Comparison of ENCODE assay signal across 8 mouse cellular contexts in genomic region chr4:116555413-116556300, GRCm38 (mm10). TPM values are rescaled to one million over a fixed set of nuclear protein-coding genes. Genes with fewer than 3 reads are reported as not detected.
DNase-seq lines count a peak whose midpoint lies in the region; ATAC-seq lines count a peak whose summit lies in the region.

Gene Tmem69, minus strand, starts transcription at chr4:116555936.

- H3K4me2 ChIP-seq in hindbrain, embryonic 11.5 days (replicated peaks; ENCODE audit: low read depth, low read length), result peak within 1 kb of the TSS; percentile 75

- peak within 1 kb of the TSS; percentile 91 for H3K27ac ChIP-seq in hindbrain, embryonic 11.5 days (ENCODE audit: low read depth, low read length)

- peak within 1 kb of the TSS; percentile 93 for H3K4me3 ChIP-seq in hindbrain, embryonic 11.5 days (ENCODE audit: low read depth, low read length)

- DNase-seq in MN1 (ENCODE audit: low spot score), result peak; percentile 74
- peak; percentile 77 for DNase-seq in cerebellum, adult 8-10 months
- peak; percentile 86 for DNase-seq in hindbrain, embryonic 11.5 days (ENCODE audit: low spot score)
- peak; percentile 77 to 83 for DNase-seq in layer of hippocampus, postnatal 10 days (ENCODE audit: low spot score in 2 of 2)
- DNase-seq in lung, postnatal 10 days, result peak; percentile 90
- peak; percentile 65 for DNase-seq in ovary, postnatal 36 days (ENCODE audit: low spot score)
- peak; percentile 81 for DNase-seq in thymus, postnatal 25 days

- H3K27me3 ChIP-seq in hindbrain, embryonic 11.5 days (ENCODE audit: control insufficient read depth, insufficient read depth, low read length), result no peaks in the 10 kb centered on the region

- H3K4me1 ChIP-seq in hindbrain, embryonic 11.5 days (replicated peaks; ENCODE audit: control insufficient read depth, insufficient read depth, low read length), result no peaks in the 10 kb centered on the region

- no peaks in the 10 kb centered on the region for H3K9me3 ChIP-seq in hindbrain, embryonic 11.5 days (ENCODE audit: control insufficient read depth, low read length)

- WGBS in hindbrain, embryonic 11.5 days, result 5% methylated on average over 23 of the region's 23 CpGs

- peak within 1 kb of the TSS; percentile 81 for H3K9ac ChIP-seq in hindbrain, embryonic 11.5 days (ENCODE audit: low read depth, low read length)

- 0 out of 2 replicates have a peak, but pooled peaks cover 2% of the 10 kb centered on the region for H3K36me3 ChIP-seq in hindbrain, embryonic 11.5 days (ENCODE audit: control insufficient read depth, insufficient read depth, low read length)

- ATAC-seq in frontal cortex, adult (ENCODE audit: low TSS enrichment), result peak; percentile 21; the same call in 1 of the 2 replicates
- no peak for ATAC-seq in hindbrain, embryonic 11.5 days (ENCODE audit: low FRiP score)

RNA-seq across cellular contexts. Expression of gene Tmem69, which starts in this region (rescaled TPM):
- polyA plus RNA-seq in hindbrain, embryonic 11.5 days (2014; fragmentation: Nextera tagmentation; extraction: Ambion mirVana), result 34.5 and 38.1 TPM in 2 replicates
- 10 to 100 TPM; 12.5 to 13.3 TPM for total RNA-seq in layer of hippocampus, postnatal 10 days (2021)
